Mouse (Mus musculus) common myeloid progenitor, adult 5-6 weeks (primary cell): ENCODE data around the gene Abhd8. TPM values are rescaled to one million over a fixed set of nuclear protein-coding genes. Genes with fewer than 3 reads are reported as not detected.
A peak's percentile ranks its signal among the peaks of the same experiment; 100 is the strongest.

Experiments used
- ATAC-seq: replicated peaks from 2 replicates; pipeline ENCODE4 v1.8.0; 2016; ENCODE audit warnings: low read depth, mild to moderate bottlenecking, moderate TSS enrichment, inconsistent platforms; ENCODE audit not compliant: poor library complexity, severe bottlenecking
- total RNA-seq: library from RNA; stranded (forward); fragments of 200-1000, 187-1606 nt; gene quantifications from 2 replicates; pipeline ENCODE4 v1.2.3, GENCODE M21; 2017

Abhd8 gene
- total RNA-seq, 1 experiment from 2014 or later, result 13.3 TPM

- no peak; the same call in 1 of the 2 replicates for ATAC-seq
Observed at GRCm38 (mm10) chr8:71483932-71484331, 20.5 kb upstream of the Abhd8 start.

- ATAC-seq, result no peak
Observed at GRCm38 (mm10) chr8:71478943-71479342, 15.5 kb upstream of the Abhd8 start.

GRCm38 (mm10) chr8:71477196-71477845, 13.9 kb upstream of the Abhd8 start:
- ATAC-seq, result peak; percentile 34

DNA sequence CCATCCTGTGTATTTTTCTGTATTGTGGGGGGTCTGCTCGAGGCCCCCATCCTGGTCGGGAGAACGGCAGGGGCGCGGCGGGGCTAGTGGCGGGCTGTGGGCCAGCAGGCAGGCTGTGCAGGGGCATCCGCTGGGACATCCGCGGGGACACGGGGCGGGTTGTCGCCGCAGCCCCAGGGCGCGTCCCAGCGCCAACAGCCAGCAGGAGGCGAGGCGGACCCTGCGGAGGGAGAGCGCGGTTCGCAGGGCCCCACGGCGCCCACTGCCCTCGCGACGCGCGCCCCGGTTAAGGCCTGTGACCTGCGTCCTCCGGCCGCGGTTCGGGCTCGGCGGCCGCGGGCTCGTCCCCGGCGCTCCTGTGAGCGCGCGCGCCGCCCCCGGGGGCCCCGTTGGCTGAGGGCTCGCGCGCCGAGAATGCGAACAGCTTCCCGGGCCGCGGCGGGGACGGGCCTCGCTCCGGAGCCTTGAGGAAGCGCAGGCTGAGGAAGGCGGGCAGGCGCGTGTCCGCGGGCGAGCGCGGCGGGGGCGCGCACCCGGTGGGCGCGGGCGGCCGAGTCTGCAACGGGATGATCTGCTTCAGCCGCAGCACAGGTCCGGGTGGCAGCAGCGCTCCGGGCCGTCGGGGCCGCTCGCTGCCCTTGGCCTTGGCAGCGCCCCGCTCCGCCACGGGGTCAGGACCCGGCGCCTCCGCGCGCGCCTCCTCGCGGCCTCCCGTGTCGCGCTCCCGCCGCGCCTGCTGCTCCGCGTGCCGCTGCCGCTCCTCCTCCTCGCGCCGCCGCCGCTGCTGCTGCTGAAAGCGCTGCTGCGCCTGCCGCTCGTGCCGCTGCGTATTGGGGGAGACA, 12.9 kb upstream of the Abhd8 start:
- peak; percentile 48 for ATAC-seq

GRCm38 (mm10) chr8:71475702-71476075, 12.2 kb upstream of the Abhd8 start:
- ATAC-seq, result no peak

GRCm38 (mm10) chr8:71474785-71475701, 11.6 kb upstream of the Abhd8 start:
- ATAC-seq, result no peak

DNA sequence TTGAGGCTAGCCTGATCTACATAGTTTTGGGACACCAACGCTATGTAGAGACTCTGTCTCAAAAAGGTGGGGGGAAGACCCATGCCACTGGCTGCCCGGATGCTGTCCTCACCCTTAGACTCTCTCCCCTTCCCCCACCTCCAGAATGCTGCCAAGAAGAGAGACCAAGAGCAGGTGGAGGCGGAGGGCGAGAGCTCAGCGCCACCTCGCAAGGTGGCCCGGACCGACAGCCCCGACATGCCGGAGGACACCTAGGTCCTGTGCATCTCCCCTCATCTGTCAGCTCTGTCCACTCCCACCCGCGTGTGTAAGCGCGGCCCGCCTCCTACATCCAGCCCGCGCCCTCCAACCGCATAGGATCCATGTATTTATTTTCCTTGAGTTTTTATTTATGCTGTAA, 10.9 kb upstream of the Abhd8 start:
- no peak for ATAC-seq

- ATAC-seq, result no peak
Observed at GRCm38 (mm10) chr8:71472601-71473386, 9.3 kb upstream of the Abhd8 start.

DNA sequence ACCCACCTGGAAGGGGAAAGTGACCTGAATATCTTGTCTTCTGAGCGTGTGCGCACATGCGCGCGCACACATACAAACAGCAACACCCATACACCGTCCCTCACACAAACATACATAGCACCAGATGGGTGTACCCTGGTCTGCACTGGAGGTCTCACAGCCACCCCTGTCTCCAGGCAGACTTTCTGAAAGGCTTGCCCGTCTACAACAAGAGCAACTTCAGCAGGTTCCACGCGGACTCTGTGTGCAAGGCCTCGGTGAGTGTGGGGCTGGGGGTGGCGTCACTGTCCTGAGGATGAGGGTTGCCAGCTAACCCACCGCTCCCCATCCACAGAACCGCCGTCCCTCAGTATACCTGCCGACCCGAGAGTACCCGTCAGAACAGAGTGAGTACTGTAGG, 8.4 kb upstream of the Abhd8 start:
- ATAC-seq, result no peak

DNA sequence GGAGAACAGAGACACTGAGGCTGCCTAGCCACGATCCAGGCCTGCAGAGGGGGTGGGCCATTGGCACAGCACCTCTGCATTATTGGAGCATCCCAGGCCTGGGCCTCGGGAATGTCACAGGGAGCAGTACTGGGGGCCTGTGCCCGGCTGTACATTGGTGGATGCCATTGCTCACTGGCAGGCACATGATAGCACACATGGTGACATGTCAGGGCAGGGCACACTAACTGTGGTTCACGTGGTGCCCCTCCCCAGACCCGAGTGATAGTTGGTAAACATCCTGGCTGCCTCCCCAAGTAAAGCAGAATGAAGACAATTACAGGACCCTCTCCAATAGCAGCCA, 7.4 kb upstream of the Abhd8 start:
- no peak for ATAC-seq

- ATAC-seq, result no peak
Observed at GRCm38 (mm10) chr8:71470146-71470912, 6.9 kb upstream of the Abhd8 start.

GRCm38 (mm10) chr8:71469411-71469810, 6.0 kb upstream of the Abhd8 start:
- no peak for ATAC-seq

- peak; percentile 78 for ATAC-seq
Observed at GRCm38 (mm10) chr8:71468916-71469315, 5.5 kb upstream of the Abhd8 start, which contains the start of gene Dda1. Gene Dda1, plus strand, starts transcription at chr8:71469199.

DNA sequence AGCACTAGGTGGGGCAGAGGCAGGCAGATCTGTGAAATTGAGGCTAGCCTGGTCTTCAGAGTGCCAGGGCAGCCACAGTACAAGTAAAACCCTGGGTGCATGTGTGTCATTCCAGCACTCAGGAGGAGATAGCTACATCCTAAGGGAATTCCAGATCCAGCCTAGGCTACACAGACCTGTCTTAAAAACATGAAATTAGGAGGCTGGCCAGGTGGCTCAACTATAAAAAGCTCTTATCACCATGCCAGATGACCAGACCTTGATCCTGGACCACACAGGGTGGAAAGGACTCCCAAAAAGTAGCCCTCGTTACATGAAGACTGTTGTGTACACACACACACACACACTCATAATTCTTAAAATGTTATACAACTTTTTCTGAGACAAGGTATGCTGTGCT, 4.5 kb upstream of the Abhd8 start:
- ATAC-seq, result no peak

DNA sequence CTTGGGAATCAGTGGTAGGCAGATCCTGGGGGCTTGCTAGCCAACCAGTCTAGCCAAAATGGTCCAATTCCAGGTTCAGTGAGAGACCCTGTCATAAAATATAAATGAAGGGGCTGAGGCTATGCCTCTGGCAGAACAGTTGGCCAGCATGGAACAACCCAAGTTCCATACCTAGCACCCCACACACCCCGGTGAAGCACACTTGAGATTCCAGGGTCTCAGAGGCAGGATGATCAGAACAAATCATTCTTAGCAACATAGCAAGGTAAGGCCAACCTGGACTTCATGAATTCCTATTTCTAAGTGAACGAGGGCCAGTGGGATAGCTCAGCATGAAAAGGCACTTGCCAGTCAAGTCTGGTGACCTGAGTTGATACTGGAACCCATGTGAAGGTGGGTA, 3.7 kb upstream of the Abhd8 start:
- no peak for ATAC-seq

GRCm38 (mm10) chr8:71466198-71466597, 2.7 kb upstream of the Abhd8 start:
- ATAC-seq, result no peak

- ATAC-seq, result no peak
Observed at GRCm38 (mm10) chr8:71465733-71466132, 2.3 kb upstream of the Abhd8 start.

DNA sequence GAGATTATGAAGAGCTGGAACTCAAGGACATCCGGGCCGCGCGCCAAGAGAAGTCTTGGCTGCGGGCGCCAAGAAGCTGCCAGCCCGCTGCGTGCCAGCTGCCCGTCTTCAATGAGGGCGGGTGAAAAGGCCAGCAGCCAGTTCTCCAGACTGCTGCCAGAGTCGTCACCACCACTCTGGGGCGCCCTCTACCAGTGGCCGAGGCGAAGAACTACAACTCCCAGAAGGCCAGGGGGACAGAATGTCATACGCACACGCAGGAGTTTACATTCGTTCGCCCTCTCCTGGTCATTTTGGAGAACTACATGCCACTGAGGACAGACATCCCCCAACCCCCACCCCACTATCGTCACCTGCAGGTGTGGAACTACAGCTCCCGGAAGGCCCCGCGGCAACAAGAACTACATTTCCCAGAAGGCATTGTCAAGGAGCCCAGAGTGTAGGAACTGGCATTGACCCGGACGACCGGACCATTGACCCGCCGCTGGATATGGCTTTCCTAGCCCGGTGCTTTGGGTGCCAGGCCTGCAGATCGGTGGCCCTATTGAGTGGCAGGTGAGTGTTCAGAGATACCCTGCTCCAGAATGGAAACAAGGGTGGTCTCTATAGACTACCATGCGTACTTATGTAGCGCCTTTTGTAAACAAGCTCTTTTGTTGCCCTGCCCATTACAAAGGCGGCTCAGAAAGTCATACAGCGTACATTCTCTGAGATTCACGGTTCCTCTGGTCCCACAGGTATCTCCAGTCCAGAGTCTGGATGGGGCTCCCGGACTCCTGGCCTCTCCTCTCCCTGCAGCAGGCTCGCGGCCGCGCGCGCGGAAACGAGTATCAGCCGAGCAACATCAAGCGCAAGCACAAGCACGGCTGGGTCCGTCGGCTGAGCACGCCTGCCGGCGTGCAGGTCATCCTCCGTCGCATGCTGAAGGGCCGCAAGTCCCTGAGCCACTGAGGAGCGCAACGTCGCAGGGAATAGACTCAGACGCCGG, 1.4 kb upstream of the Abhd8 start, which contains the start of gene Mrpl34:
Gene Mrpl34 (plus strand): TSS at position 447 of the 988 bp plus-strand sequence.
- ATAC-seq, result peak; percentile 74
